Mouse (Mus musculus) bone marrow, adult 2 months (tissue): ENCODE measurements around the gene Dock1.

Experiments used
- CTCF ChIP-seq: fragments of 200-500 bp; IDR thresholded peaks from 2 replicates; pipeline ENCODE4 v1.5.1; 2011; ENCODE audit warnings: low read length, control low read depth; ENCODE audit not compliant: control insufficient read depth, insufficient read depth
- POLR2A ChIP-seq: fragments of 200-500 bp; IDR thresholded peaks from 2 replicates; pipeline ENCODE4 v1.6.1; 2011; ENCODE audit warnings: low read depth, mild to moderate bottlenecking, control low read depth, low read length, borderline replicate concordance; ENCODE audit not compliant: control insufficient read depth

DNA sequence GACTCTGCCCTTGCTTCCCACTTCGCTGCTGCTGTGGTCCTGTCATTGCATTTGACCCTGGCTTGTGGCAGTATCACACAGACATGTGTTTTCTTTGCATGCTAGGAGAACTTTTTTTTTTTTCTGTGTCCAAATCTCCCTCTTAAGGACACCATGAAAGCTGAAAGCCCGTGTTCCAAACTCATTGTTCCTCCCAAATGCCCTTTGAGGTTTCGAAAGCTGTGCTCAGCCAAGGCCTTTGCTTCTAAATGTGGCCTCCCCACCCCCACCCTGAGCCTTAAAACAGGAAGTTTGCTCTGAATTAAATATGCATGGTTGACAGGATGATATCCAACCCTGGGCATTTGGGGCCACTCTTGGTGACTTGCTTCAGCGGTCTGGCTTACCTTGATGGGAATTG is 27.0 kb downstream of the Dock1 start:
- TF ChIP-seq POLR2A (no peak), CTCF (no peak)
